Mouse (Mus musculus) E14TG2a.4 (cell line): ENCODE measurements at regions not wholly inside any gene's neighbourhood (a gene's known extent, or its start where the extent isn't known, plus 50 kb on each side); places are given as distances from the start of the nearest gene placed in this dataset.
A peak's percentile ranks its signal among the peaks of the same experiment; 100 is the strongest.
"Not testable (repeated sequence)": the region's sequence is repeated elsewhere in the genome, so short reads cannot be mapped to it uniquely, and the experiment has no call there.

Experiments used
- H3K27me3 ChIP-seq: 2 replicates; pipeline ENCODE4 v1.6.1; 2014; ENCODE audit warnings: low read length, control low read depth; ENCODE audit not compliant: insufficient read depth
- H3K36me3 ChIP-seq: 2 replicates; pipeline ENCODE4 v1.6.1; 2014; ENCODE audit warnings: low read length, control low read depth; ENCODE audit not compliant: insufficient read depth
- H3K4me1 ChIP-seq: replicated peaks from 2 replicates; pipeline ENCODE4 v1.6.1; 2014; ENCODE audit warnings: low read depth, low read length, control low read depth
- H3K4me3 ChIP-seq: replicated peaks from 2 replicates; pipeline ENCODE4 v1.5.1; 2014; ENCODE audit warnings: mild to moderate bottlenecking, low read length
- H3K9me3 ChIP-seq: 2 replicates; pipeline ENCODE4 v1.6.1; 2014; ENCODE audit warnings: low read length, control low read depth
- CTCF ChIP-seq: conservative IDR thresholded peaks from 2 replicates; pipeline ENCODE4 v1.5.1; 2014; ENCODE audit warnings: low read length
- NANOG ChIP-seq: IDR thresholded peaks from 2 replicates; pipeline ENCODE4 v1.6.1; 2014; ENCODE audit warnings: borderline replicate concordance, low read length, mixed read lengths
- POU5F1 ChIP-seq: IDR thresholded peaks from 2 replicates; pipeline ENCODE4 v1.6.1; 2014; ENCODE audit warnings: low read length, borderline replicate concordance

DNA sequence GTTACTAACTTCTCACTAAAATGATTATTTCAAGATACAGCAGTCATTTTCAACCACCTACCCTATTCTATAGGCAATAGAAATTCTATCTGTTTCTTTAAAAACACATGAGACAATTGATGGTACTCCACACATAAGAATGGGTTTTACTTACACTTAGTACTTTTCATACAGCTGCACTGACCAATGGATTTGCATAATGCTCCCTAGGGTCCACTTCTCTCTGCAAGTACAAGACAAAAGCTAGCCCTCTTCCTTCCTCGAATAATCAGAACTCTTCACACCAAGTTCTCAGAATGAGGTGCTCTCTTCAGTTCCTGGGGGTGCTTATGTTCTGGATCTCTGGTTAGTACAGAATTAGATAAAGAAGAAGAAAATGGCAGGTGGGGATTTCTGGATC is 684.1 kb upstream of the Tacstd2 start:
- H3K4me3 ChIP-seq, result no peak overlapping the region
- no peak for TF ChIP-seq NANOG
- TF ChIP-seq CTCF, result no peak
- no peak for TF ChIP-seq POU5F1
- H3K4me1 ChIP-seq, result no peaks in the 10 kb centered on the region
- H3K27me3 ChIP-seq, result no peaks in the 10 kb centered on the region
- no peaks in the 10 kb centered on the region; the same call in 1 of the 2 replicates for H3K9me3 ChIP-seq
- no peaks in the 10 kb centered on the region for H3K36me3 ChIP-seq

- TF ChIP-seq POU5F1 (no peak), NANOG (no peak), CTCF (peak; percentile 31)
- no peaks in the 10 kb centered on the region for H3K9me3 ChIP-seq
These were observed 665.9 kb upstream of the Tacstd2 start for GRCm38 (mm10) chr6:68201448-68201847.

DNA sequence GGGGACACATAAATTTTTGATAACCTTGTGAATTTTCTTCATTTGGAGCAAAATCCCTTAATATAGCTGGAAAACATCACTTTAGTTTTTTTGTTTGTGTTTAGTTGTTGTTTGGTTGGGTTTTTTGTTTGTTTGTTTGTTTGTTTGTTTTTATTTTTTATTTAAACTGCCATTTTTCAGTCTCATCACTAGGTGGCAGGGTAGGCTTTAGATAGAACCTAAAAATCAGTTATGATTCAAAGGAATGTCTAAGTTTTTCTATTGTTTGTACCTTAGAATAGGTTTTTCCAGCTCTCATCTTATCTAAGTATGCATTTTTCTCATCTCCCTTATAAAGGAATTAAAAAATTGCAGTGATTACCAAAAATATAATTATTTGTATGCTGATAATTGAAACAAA is 662.4 kb upstream of the Tacstd2 start:
- Histone ChIP-seq H3K4me1 (no peaks in the 10 kb centered on the region), H3K36me3 (no peaks in the 10 kb centered on the region), H3K4me3 (no peak overlapping the region), H3K27me3 (no peaks in the 10 kb centered on the region), H3K9me3 (peaks cover 16% of the 10 kb centered on the region)
- TF ChIP-seq POU5F1, result no peak
- TF ChIP-seq CTCF, result no peak
- no peak for TF ChIP-seq NANOG

More at GRCm38 (mm10) chr6:68201448-68201847, 665.9 kb upstream of the Tacstd2 start:
- no peak overlapping the region for H3K4me3 ChIP-seq
- H3K27me3 ChIP-seq, result no peaks in the 10 kb centered on the region
- H3K4me1 ChIP-seq, result no peaks in the 10 kb centered on the region
- H3K36me3 ChIP-seq, result no peaks in the 10 kb centered on the region

- no peaks in the 10 kb centered on the region for H3K4me1 ChIP-seq
- no peaks in the 10 kb centered on the region for H3K36me3 ChIP-seq
- no peaks in the 10 kb centered on the region for H3K9me3 ChIP-seq
- no peaks in the 10 kb centered on the region for H3K27me3 ChIP-seq
- TF ChIP-seq CTCF (no peak), NANOG (no peak), POU5F1 (no peak)
- no peak overlapping the region for H3K4me3 ChIP-seq
These were observed 629.2 kb upstream of the Tacstd2 start for GRCm38 (mm10) chr6:68164792-68165191.

GRCm38 (mm10) chr6:68164111-68164510 is 628.5 kb upstream of the Tacstd2 start:
- H3K4me1 ChIP-seq, H3K9me3 ChIP-seq, H3K4me3 ChIP-seq, H3K36me3 ChIP-seq, H3K27me3 ChIP-seq: not testable (repeated sequence)

DNA sequence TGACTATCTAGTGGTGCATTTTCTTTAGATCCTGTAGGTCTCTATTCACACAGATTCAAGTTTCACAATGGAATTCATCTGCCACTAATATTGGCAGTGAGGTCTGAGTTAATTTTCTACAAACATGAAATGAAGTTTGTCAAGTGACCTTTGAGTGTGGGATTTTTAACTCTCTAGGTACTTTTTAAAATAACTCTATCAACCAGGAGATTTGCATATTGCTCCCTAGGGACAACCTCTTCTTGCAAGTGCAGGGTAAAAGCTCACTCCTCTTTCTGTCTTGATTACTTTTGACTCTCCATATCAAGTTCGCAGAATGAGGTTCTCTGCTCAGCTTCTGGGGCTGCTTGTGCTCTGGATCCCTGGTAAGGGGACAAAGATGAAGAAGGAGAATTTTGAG is 616.0 kb upstream of the Tacstd2 start:
- Histone ChIP-seq H3K36me3 (no peaks in the 10 kb centered on the region), H3K4me3 (no peak overlapping the region), H3K27me3 (no peaks in the 10 kb centered on the region), H3K4me1 (no peaks in the 10 kb centered on the region), H3K9me3 (no peaks in the 10 kb centered on the region)
- TF ChIP-seq NANOG (no peak), CTCF (no peak), POU5F1 (no peak)

DNA sequence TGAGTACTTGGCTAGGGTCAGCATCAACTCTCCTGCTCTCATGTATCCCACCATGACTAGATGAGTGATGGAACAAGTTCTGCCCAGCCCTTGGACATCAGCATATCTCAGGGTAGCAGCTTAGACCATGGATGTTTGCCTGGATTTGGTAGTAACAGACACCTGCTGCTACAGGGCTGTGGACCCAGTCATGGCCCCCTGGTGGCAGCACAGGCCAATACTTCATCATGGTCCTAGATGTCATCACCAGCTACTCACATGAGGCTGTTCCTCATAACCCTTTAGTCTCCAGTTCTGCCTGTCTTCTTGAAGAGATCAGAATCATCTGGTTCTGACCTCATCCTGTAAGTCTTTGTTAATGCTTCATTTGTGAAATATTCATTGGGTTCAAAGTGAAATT is 566.9 kb upstream of the Tacstd2 start:
- TF ChIP-seq CTCF, result no peak
- no peak for TF ChIP-seq NANOG
- no peak for TF ChIP-seq POU5F1
- no peaks in the 10 kb centered on the region for H3K4me1 ChIP-seq
- H3K36me3 ChIP-seq, result no peaks in the 10 kb centered on the region
- H3K9me3 ChIP-seq, result no peaks in the 10 kb centered on the region
- no peaks in the 10 kb centered on the region for H3K27me3 ChIP-seq
- no peak overlapping the region for H3K4me3 ChIP-seq
